Mouse (Mus musculus) kidney, postnatal 0 days (tissue): ENCODE data around the gene Sox18. TPM values are rescaled to one million over a fixed set of nuclear protein-coding genes. Genes with fewer than 3 reads are reported as not detected.

Experiments
- ATAC-seq: fragments of 200-750 bp; cut with Nextera tagmentation; replicated peaks from 2 replicates; pipeline ENCODE4 v1.8.0; 2017; ENCODE audit warnings: low read depth, moderate number of reproducible peaks, moderate TSS enrichment, moderate library complexity; ENCODE audit not compliant: low FRiP score
- DNase-seq: peaks from one replicate; pipeline ENCODE4 v3.0.0-alpha.2; 2016; ENCODE audit warnings: low spot score
- H3K27ac ChIP-seq: fragments of 300-500 bp; sonication (generic); 2 replicates; pipeline ENCODE4 v1.5.1; 2014; ENCODE audit warnings: mild to moderate bottlenecking
- H3K27me3 ChIP-seq: fragments of 300-500 bp; sonication (generic); 2 replicates; pipeline ENCODE4 v1.6.1; 2014; ENCODE audit warnings: low read length, mixed read lengths; ENCODE audit not compliant: insufficient read depth
- H3K36me3 ChIP-seq: fragments of 300-500 bp; sonication (generic); 2 replicates; pipeline ENCODE4 v1.6.1; 2014; ENCODE audit warnings: low read length, mixed read lengths; ENCODE audit not compliant: insufficient read depth
- H3K4me1 ChIP-seq: fragments of 300-500 bp; sonication (generic); replicated peaks from 2 replicates; pipeline ENCODE4 v1.6.1; 2014; ENCODE audit warnings: antibody characterized with exemption, low read length, mixed read lengths; ENCODE audit not compliant: insufficient read depth
- H3K4me2 ChIP-seq: fragments of 300-500 bp; sonication (generic); 2 replicates; pipeline ENCODE4 v1.6.1; 2014; ENCODE audit warnings: mild to moderate bottlenecking, low read length, moderate library complexity, mixed read lengths
- H3K4me3 ChIP-seq: fragments of 300-500 bp; sonication (generic); replicated peaks from 2 replicates; pipeline ENCODE4 v1.5.1; 2014; ENCODE audit warnings: low read depth, low read length
- H3K9ac ChIP-seq: fragments of 300-500 bp; sonication (generic); 2 replicates; pipeline ENCODE4 v1.6.1; 2014; ENCODE audit warnings: low read depth, low read length
- H3K9me3 ChIP-seq: fragments of 300-500 bp; sonication (generic); replicated peaks from 2 replicates; pipeline ENCODE4 v1.6.1; 2016; ENCODE audit warnings: low read length, inconsistent platforms, mixed read lengths
- CTCF ChIP-seq: IDR thresholded peaks from 2 replicates; pipeline ENCODE4 v1.5.1; 2016; ENCODE audit warnings: antibody characterized with exemption, low read depth, mild to moderate bottlenecking, moderate library complexity
- WGBS: fragments of 180-500 bp; shearing (Covaris S2); extraction: QIAGEN DNeasy Blood & Tissue Kit; methylation state at CpG from one replicate; pipeline ENCODE4 v1.1.7; 2014; 5-methylcytosine and 5-hydroxymethylcytosine counted together
- polyA plus RNA-seq: library from polyadenylated mRNA; unstranded; fragments of >200 nt; fragmentation: Nextera tagmentation; extraction: Ambion mirVana; gene quantifications from 2 replicates; pipeline ENCODE4 v1.2.1, GENCODE M21; 2015

Gene Sox18
- polyA plus RNA-seq, 1 experiment from 2014 or later, result 62.2 TPM

DNA sequence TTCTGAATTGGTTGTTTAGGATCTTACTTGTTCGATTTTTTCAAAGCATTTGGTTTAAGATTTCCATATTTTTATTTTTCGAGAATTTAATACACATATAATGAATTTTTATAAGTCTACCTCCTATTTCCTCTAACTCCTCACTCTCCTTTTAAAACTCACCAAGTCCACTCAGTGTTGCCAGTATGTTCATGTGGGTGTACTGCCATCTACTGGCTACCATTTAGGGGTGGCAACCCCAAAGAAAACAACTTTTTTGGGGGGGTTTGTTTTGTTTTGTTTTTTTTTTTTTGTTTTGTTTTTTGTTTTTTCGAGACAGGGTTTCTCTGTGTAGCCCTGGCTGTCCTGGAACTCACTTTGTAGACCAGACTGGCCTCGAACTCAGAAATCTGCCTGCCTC, 35.2 kb upstream of the Sox18 start:
- 25% methylated on average over 3 of the region's 4 CpGs for WGBS

DNA sequence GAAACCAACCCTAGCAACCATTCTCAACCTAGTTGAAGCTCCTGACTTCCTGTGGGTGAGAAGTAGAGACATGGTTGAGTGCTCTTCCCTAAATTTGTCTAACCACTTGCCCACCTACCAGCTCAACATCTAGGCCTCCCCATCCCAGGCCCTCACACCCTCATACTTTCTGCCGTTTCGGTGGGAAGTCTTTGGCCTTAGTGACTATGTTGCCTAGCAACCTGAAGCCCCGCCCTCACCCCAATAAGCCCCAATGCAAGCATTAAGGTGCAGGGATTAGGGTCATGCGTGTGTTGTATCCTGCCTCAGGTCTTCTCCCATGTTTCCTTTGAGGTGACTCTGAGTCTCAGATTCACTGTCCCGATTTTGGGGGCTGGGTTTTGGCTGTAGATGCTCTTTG, 26.8 kb upstream of the Sox18 start, which contains the start of gene Lkaaear1:
TSS of gene Lkaaear1 (minus strand) at position 202 of the 400 bp plus-strand sequence.
- Histone ChIP-seq H3K27ac (no peak within 1 kb of the TSS), H3K4me1 (0 out of 2 replicates have a peak, but pooled peaks cover 2% of the 10 kb centered on the region), H3K4me2 (no peak within 1 kb of the TSS), H3K4me3 (no peak within 1 kb of the TSS), H3K9me3 (no peaks in the 10 kb centered on the region), H3K9ac (no peak within 1 kb of the TSS), H3K36me3 (no peaks in the 10 kb centered on the region), H3K27me3 (no peaks in the 10 kb centered on the region)
- DNase-seq (no peak), ATAC-seq (no peak)
- 54% methylated on average over 5 of the region's 5 CpGs for WGBS
- no peak for TF ChIP-seq CTCF

More for the DNA sequence above, 35.2 kb upstream of the Sox18 start:
- DNase-seq, result peak; percentile 28
- no peak overlapping the region for H3K9ac ChIP-seq
- no peaks in the 10 kb centered on the region for H3K36me3 ChIP-seq
- H3K4me2 ChIP-seq, result no peak overlapping the region
- TF ChIP-seq CTCF, result peak; percentile 66
- H3K27me3 ChIP-seq, result no peaks in the 10 kb centered on the region
- no peaks in the 10 kb centered on the region for H3K9me3 ChIP-seq
- no peak overlapping the region for H3K4me3 ChIP-seq
- no peaks in the 10 kb centered on the region for H3K4me1 ChIP-seq
- no peak overlapping the region for H3K27ac ChIP-seq
- no peak for ATAC-seq

DNA sequence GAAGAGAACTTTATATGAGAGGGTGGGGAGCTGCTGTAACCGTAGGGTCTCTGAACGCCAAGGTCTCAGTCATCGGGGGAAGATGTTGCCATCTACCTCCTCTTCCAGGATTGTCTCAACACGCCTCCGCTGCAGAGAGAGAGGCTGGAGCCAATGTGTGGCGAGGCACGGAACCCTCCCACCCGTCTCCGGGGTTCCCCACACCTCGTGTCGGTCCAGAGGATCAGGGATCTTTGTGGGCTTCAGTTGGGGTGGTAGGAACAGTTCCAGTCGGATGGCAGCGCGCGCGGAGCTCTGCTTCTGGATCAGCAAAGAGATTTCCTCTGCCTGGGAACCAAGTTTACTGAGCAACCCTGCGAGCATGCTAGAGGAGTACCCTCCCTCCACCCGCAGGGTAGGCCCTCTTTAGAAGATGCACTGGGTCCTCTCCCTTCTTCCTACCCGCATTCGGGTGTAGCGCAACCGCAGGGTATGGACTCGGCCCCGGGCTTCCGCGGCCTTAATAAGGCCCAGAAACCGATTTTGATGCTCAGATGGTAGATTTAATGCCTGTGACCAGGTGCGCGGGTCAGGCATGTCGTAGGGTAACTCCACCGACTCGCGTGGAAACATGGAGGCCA, 25.5 kb upstream of the Sox18 start:
- Histone ChIP-seq H3K4me3 (no peak overlapping the region), H3K9ac (no peak overlapping the region), H3K36me3 (no peaks in the 10 kb centered on the region), H3K27me3 (no peaks in the 10 kb centered on the region), H3K4me2 (no peak overlapping the region), H3K4me1 (0 out of 2 replicates have a peak, but pooled peaks cover 6% of the 10 kb centered on the region), H3K9me3 (no peaks in the 10 kb centered on the region), H3K27ac (no peak overlapping the region)
- DNase-seq, result no peak
- TF ChIP-seq CTCF, result no peak
- no peak for ATAC-seq
- WGBS, result 81% methylated on average over 33 of the region's 33 CpGs

DNA sequence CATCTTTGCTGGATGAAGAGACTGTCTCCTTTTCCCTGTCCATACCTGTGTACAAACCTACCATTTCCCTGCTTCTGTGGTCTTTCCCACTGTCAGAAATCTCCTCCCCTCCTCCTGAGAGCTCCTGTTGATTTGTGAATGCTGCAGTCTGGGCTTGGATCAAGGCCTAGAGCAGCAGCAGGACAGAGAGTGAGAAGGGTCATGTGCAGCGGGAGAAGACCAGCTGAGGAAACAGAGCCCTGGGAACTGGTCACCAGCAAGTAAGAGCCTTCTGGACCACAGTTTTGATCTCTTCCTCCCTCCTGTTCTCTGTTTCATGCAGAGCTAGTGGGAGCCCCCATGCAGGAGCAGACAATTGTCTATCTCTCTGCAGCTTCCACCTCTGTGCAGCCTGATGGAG, 24.3 kb upstream of the Sox18 start:
- Histone ChIP-seq H3K36me3 (no peaks in the 10 kb centered on the region), H3K27me3 (no peaks in the 10 kb centered on the region), H3K4me3 (no peak overlapping the region), H3K9me3 (no peaks in the 10 kb centered on the region), H3K4me1 (0 out of 2 replicates have a peak, but pooled peaks cover 6% of the 10 kb centered on the region), H3K27ac (no peak overlapping the region), H3K4me2 (no peak overlapping the region), H3K9ac (no peak overlapping the region)
- DNase-seq, result no peak
- no peak for ATAC-seq
- WGBS, result 50% methylated on average over 1 of the region's 1 CpGs
- TF ChIP-seq CTCF, result no peak

DNA sequence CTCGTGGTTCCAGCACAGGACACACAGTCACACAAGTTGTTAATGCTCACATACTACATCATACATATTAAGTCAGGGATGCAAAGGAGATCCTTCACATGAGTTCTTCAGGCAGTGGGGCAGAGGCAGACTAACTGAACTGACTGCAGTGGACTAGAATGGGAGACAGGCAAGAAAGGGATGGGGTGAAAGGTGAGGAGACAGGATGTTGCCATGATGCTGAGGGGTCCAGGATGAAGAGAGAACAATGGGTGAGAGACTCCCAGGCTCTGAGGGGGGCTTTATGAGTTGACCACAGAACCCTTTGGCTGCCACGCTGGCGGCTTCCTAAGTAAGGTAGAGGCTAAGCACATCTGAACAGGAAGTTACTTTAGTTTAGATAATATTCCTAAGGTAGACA, 23.1 kb upstream of the Sox18 start:
- no peak overlapping the region for H3K4me3 ChIP-seq
- no peak overlapping the region for H3K27ac ChIP-seq
- H3K4me2 ChIP-seq, result peak overlapping the region; percentile 98; the same call in 1 of the 2 replicates
- no peaks in the 10 kb centered on the region for H3K27me3 ChIP-seq
- 0 out of 2 replicates have a peak, but pooled peaks cover 6% of the 10 kb centered on the region for H3K4me1 ChIP-seq
- no peak for TF ChIP-seq CTCF
- WGBS, result 92% methylated on average over 3 of the region's 3 CpGs
- H3K9me3 ChIP-seq, result no peaks in the 10 kb centered on the region
- H3K36me3 ChIP-seq, result 0 out of 2 replicates have a peak, but pooled peaks cover 4% of the 10 kb centered on the region
- ATAC-seq (no peak), DNase-seq (no peak)
- no peak overlapping the region for H3K9ac ChIP-seq

DNA sequence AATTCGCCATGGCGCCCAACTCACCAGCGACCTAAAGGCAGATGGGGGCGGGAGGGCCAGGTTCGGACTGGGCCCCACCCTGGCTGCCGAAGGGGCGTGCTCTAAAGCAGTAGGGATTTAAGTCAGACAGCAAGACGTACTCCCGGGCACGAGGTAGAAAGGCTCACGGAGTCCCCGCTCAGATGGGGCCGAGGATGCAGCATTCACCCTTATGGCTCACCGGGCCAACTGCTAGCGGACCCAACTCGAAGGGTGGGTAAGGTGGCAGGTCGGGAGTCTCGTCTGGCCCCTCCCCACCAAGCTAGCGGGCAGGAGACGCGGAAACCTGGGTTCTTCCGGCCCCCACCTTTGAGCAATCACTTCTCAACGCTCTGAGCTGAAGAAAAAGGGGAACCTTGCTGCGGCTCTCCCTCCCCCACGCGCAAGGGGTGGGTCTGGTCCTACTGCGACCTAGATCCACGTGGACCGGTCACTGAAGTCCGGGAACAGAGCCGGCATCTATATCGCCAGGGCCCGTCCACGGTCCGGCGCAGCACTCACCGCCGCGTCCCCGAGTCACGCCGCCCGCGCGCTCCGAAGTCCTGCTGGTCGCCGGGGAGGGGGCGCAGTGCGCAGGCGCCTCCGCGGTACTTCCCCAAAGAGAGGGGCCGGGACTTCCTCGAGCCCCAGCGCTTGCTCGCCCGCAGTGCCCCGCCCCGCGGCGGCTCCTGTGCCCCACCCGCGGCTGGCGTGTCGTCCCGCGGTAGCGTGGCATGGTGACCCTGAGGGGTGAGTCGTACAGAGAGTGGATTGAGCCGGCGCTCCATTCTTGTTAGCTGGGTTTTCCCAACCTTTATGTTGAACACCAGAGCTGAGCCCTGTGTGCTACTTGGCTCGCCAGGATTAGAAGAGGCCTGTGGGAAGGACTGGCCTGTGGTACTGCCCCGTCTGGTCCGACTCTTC, 22.2 kb upstream of the Sox18 start, which contains the start of gene Rgs19:
TSS of gene Rgs19 (minus strand) at position 639 of the 942 bp plus-strand sequence.
- DNase-seq (peak; percentile 80), ATAC-seq (peak; percentile 67)
- no peak for TF ChIP-seq CTCF
- H3K36me3 ChIP-seq, result peaks cover 7% of the 10 kb centered on the region; the same call in 1 of the 2 replicates
- peak within 1 kb of the TSS; percentile 58 for H3K4me3 ChIP-seq
- H3K4me1 ChIP-seq, result 0 out of 2 replicates have a peak, but pooled peaks cover 6% of the 10 kb centered on the region
- H3K27me3 ChIP-seq, result no peaks in the 10 kb centered on the region
- under 1% methylated on average over 62 of the region's 75 CpGs for WGBS
- H3K4me2 ChIP-seq, result peak within 1 kb of the TSS; percentile 98
- H3K9ac ChIP-seq, result peak within 1 kb of the TSS; percentile 63
- no peak within 1 kb of the TSS for H3K27ac ChIP-seq
- no peaks in the 10 kb centered on the region for H3K9me3 ChIP-seq
